Mouse (Mus musculus): ENCODE measurements at regions not wholly inside any gene's neighbourhood (a gene's known extent, or its start where the extent isn't known, plus 50 kb on each side); places are given as distances from the start of the nearest gene placed in this dataset.

DNA sequence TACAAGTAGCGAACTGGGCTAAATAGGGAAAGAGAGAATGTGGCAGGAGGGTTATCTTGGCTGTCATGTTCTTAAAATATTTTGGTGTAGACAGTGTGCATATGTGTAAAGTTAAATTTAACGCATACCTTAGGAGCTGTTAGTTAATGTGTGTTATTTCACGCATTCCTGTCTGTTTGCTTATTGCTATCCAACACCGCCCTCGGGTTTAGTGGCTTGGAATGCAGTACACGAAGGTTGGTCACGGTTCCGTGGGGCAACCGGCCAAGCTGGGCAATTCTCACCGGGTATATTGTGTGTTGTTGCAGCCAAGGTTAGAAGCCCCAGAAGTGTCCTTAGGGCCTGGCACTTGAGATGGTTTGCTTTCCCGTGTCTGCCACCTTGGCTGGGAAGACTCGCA lies 105.6 kb downstream of the Ppp4r2 start:
- WGBS = 88% methylated on average over 12 of the region's 12 CpGs
- Histone ChIP-seq H3K27ac (ENCODE audit: low read depth, low read length) (no peak overlapping the region), H3K4me2 (ENCODE audit: low read depth, low read length, severe bottlenecking) (no peak overlapping the region), H3K4me1 (replicated peaks; ENCODE audit: control insufficient read depth, insufficient read depth, low read length) (no peaks in the 10 kb centered on the region), H3K9ac (ENCODE audit: low read length) (no peak overlapping the region), H3K36me3 (ENCODE audit: control insufficient read depth, insufficient read depth, low read length) (no peaks in the 10 kb centered on the region), H3K9me3 (ENCODE audit: control insufficient read depth, low read length) (no peaks in the 10 kb centered on the region), H3K4me3 (ENCODE audit: low read depth, low read length) (no peak overlapping the region), H3K27me3 (ENCODE audit: control insufficient read depth, insufficient read depth, low read length) (no peaks in the 10 kb centered on the region)
- ATAC-seq (replicated peaks; ENCODE audit: low FRiP score) (no peak), DNase-seq (ENCODE audit: low spot score) (no peak)

DNA sequence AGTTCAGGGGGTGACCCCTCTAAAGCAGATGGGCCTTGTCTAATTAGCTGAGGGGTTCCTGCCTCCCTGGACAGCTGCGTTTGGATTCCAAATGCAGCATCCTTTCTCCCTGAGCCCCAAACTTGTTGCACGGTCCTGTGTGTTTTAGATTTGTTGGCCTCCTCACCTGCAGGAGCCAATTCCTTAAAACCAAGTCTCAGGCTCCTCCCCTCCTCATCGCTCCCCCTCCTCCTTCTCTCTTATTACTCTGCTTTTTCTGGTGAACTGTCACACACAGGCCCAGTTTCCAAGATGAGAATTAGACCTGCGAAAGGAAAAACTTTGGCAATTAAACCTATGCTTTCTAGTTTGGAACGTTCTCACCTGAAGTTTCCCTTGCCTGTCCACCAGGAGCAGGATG lies 106.3 kb downstream of the Ppp4r2 start:
- WGBS = 85% methylated on average over 5 of the region's 5 CpGs
- Histone ChIP-seq H3K27ac (ENCODE audit: low read depth, low read length) (no peak overlapping the region), H3K27me3 (ENCODE audit: control insufficient read depth, insufficient read depth, low read length) (no peaks in the 10 kb centered on the region), H3K4me3 (ENCODE audit: low read depth, low read length) (no peak overlapping the region), H3K4me1 (replicated peaks; ENCODE audit: control insufficient read depth, insufficient read depth, low read length) (no peaks in the 10 kb centered on the region), H3K9me3 (ENCODE audit: control insufficient read depth, low read length) (no peaks in the 10 kb centered on the region), H3K4me2 (ENCODE audit: low read depth, low read length, severe bottlenecking) (no peak overlapping the region), H3K36me3 (ENCODE audit: control insufficient read depth, insufficient read depth, low read length) (no peaks in the 10 kb centered on the region), H3K9ac (ENCODE audit: low read length) (no peak overlapping the region)
- DNase-seq (ENCODE audit: low spot score) = no peak
- no peak for ATAC-seq (replicated peaks; ENCODE audit: low FRiP score)

DNA sequence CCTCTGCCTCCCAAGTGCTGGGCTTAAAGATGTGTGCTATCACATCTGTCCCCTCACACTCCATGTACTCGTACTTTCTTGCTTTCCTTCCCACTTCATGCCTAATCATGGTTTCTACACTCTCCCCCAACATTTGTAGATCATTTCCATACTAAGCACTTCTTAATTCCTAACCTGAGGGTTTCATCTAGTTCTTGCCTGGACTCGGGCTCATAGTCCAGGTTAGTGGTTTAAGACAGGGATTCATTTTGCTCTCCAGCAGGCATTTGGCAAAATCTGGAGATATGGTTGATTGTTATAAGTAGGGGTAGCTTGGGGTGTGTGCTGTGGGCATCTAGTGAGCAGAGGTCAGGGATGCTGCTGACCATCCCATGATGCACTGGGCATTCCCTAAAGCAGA lies 108.3 kb downstream of the Ppp4r2 start:
- Histone ChIP-seq H3K27me3 (ENCODE audit: control insufficient read depth, insufficient read depth, low read length) (no peaks in the 10 kb centered on the region), H3K4me2 (ENCODE audit: low read depth, low read length, severe bottlenecking) (no peak overlapping the region), H3K9ac (ENCODE audit: low read length) (no peak overlapping the region), H3K4me3 (ENCODE audit: low read depth, low read length) (no peak overlapping the region), H3K4me1 (replicated peaks; ENCODE audit: control insufficient read depth, insufficient read depth, low read length) (no peaks in the 10 kb centered on the region), H3K36me3 (ENCODE audit: control insufficient read depth, insufficient read depth, low read length) (no peaks in the 10 kb centered on the region), H3K9me3 (ENCODE audit: control insufficient read depth, low read length) (no peaks in the 10 kb centered on the region), H3K27ac (ENCODE audit: low read depth, low read length) (no peak overlapping the region)
- 83% methylated on average over 2 of the region's 2 CpGs for WGBS
- ATAC-seq (replicated peaks; ENCODE audit: low FRiP score) (no peak), DNase-seq (ENCODE audit: low spot score) (no peak)

GRCm38 (mm10) chr6:100942956-100943355 lies 109.5 kb downstream of the Ppp4r2 start:
- H3K4me1 ChIP-seq (replicated peaks; ENCODE audit: control insufficient read depth, insufficient read depth, low read length) = no peaks in the 10 kb centered on the region
- H3K27ac ChIP-seq (ENCODE audit: low read depth, low read length) = no peak overlapping the region
- no peak overlapping the region for H3K9ac ChIP-seq (ENCODE audit: low read length)
- 95% methylated on average over 6 of the region's 6 CpGs for WGBS
- ATAC-seq (replicated peaks; ENCODE audit: low FRiP score) = no peak
- no peaks in the 10 kb centered on the region for H3K9me3 ChIP-seq (ENCODE audit: control insufficient read depth, low read length)
- no peak overlapping the region for H3K4me2 ChIP-seq (ENCODE audit: low read depth, low read length, severe bottlenecking)
- no peak for DNase-seq (ENCODE audit: low spot score)
- H3K4me3 ChIP-seq (ENCODE audit: low read depth, low read length) = no peak overlapping the region
- H3K27me3 ChIP-seq (ENCODE audit: control insufficient read depth, insufficient read depth, low read length) = no peaks in the 10 kb centered on the region
- no peaks in the 10 kb centered on the region for H3K36me3 ChIP-seq (ENCODE audit: control insufficient read depth, insufficient read depth, low read length)

- no peak overlapping the region for H3K4me2 ChIP-seq (ENCODE audit: low read depth, low read length, severe bottlenecking)
- no peak overlapping the region for H3K9ac ChIP-seq (ENCODE audit: low read length)
- no peaks in the 10 kb centered on the region for H3K4me1 ChIP-seq (replicated peaks; ENCODE audit: control insufficient read depth, insufficient read depth, low read length)
- H3K27ac ChIP-seq (ENCODE audit: low read depth, low read length) = no peak overlapping the region
- no peaks in the 10 kb centered on the region for H3K27me3 ChIP-seq (ENCODE audit: control insufficient read depth, insufficient read depth, low read length)
- no peak for DNase-seq (ENCODE audit: low spot score)
- 76% methylated on average over 2 of the region's 2 CpGs for WGBS
- no peaks in the 10 kb centered on the region for H3K9me3 ChIP-seq (ENCODE audit: control insufficient read depth, low read length)
- no peaks in the 10 kb centered on the region for H3K36me3 ChIP-seq (ENCODE audit: control insufficient read depth, insufficient read depth, low read length)
- ATAC-seq (replicated peaks; ENCODE audit: low FRiP score) = no peak
- H3K4me3 ChIP-seq (ENCODE audit: low read depth, low read length) = no peak overlapping the region
These were observed 112.4 kb downstream of the Ppp4r2 start for GRCm38 (mm10) chr6:100945796-100946195.

- H3K36me3 ChIP-seq (ENCODE audit: control insufficient read depth, insufficient read depth, low read length) = no peaks in the 10 kb centered on the region
- H3K9me3 ChIP-seq (ENCODE audit: control insufficient read depth, low read length) = no peaks in the 10 kb centered on the region
- no peaks in the 10 kb centered on the region for H3K27me3 ChIP-seq (ENCODE audit: control insufficient read depth, insufficient read depth, low read length)
- no peak overlapping the region for H3K4me3 ChIP-seq (ENCODE audit: low read depth, low read length)
- WGBS = 62% methylated on average over 7 of the region's 7 CpGs
- DNase-seq (ENCODE audit: low spot score) (no peak), ATAC-seq (replicated peaks; ENCODE audit: low FRiP score) (no peak)
- H3K4me2 ChIP-seq (ENCODE audit: low read depth, low read length, severe bottlenecking) = no peak overlapping the region
- H3K4me1 ChIP-seq (replicated peaks; ENCODE audit: control insufficient read depth, insufficient read depth, low read length) = no peaks in the 10 kb centered on the region
- H3K27ac ChIP-seq (ENCODE audit: low read depth, low read length) = no peak overlapping the region
- H3K9ac ChIP-seq (ENCODE audit: low read length) = no peak overlapping the region
These were observed 114.9 kb downstream of the Ppp4r2 start for GRCm38 (mm10) chr6:100948340-100948739.

GRCm38 (mm10) chr6:100951646-100952045 lies 118.2 kb downstream of the Ppp4r2 start:
- 94% methylated on average over 5 of the region's 5 CpGs for WGBS
- no peaks in the 10 kb centered on the region for H3K4me1 ChIP-seq (replicated peaks; ENCODE audit: control insufficient read depth, insufficient read depth, low read length)

DNA sequence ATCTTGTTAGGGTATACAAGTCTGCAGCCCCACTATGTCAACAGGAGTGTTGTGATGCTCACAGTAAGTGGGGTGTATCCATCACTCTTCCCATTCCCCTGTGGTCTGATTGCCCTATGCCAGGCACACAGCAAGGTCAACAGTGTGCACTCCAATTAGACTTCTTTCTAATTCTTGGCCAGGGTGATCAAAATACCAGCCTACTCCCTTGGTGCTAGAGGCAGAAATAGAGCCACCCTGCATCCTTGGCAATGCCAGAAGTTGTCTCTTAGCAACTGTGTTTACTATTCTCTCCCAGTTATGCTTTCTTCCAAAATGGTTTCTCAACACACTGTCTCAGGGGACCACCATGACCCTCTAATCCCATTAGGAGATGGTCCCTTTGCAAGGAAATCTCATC lies 119.0 kb downstream of the Ppp4r2 start:
- no peak for ATAC-seq (replicated peaks; ENCODE audit: low FRiP score)

More at GRCm38 (mm10) chr6:100951646-100952045, 118.2 kb downstream of the Ppp4r2 start:
- Histone ChIP-seq H3K27ac (ENCODE audit: low read depth, low read length) (no peak overlapping the region), H3K27me3 (ENCODE audit: control insufficient read depth, insufficient read depth, low read length) (no peaks in the 10 kb centered on the region), H3K36me3 (ENCODE audit: control insufficient read depth, insufficient read depth, low read length) (no peaks in the 10 kb centered on the region), H3K9ac (ENCODE audit: low read length) (no peak overlapping the region), H3K4me3 (ENCODE audit: low read depth, low read length) (no peak overlapping the region), H3K9me3 (ENCODE audit: control insufficient read depth, low read length) (no peaks in the 10 kb centered on the region), H3K4me2 (ENCODE audit: low read depth, low read length, severe bottlenecking) (no peak overlapping the region)
- DNase-seq (ENCODE audit: low spot score) = no peak
- no peak for ATAC-seq (replicated peaks; ENCODE audit: low FRiP score)

DNA sequence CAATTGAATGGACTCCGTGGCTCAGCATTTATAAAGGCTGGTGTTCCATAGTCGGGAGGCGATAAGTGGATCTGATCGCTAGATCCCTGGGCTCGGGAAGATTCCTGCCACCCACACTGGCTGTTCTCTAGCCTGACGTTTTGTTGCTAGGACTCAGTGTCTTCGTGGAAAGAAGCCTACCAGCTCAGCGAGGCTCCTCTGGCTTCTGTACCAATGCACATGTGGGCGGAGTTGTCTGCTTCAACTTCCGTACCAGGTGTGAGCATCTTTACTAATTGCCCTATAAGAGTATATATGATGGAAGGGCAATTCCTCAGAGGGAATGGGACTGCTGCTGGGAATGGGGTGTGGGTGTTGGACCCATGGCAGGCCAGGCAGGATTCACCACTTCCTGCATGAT lies 121.1 kb downstream of the Ppp4r2 start:
- H3K36me3 ChIP-seq (ENCODE audit: control insufficient read depth, insufficient read depth, low read length) = no peaks in the 10 kb centered on the region
- no peaks in the 10 kb centered on the region for H3K9me3 ChIP-seq (ENCODE audit: control insufficient read depth, low read length)
- no peaks in the 10 kb centered on the region for H3K27me3 ChIP-seq (ENCODE audit: control insufficient read depth, insufficient read depth, low read length)
- no peak for DNase-seq (ENCODE audit: low spot score)
- H3K4me2 ChIP-seq (ENCODE audit: low read depth, low read length, severe bottlenecking) = no peak overlapping the region
- H3K4me1 ChIP-seq (replicated peaks; ENCODE audit: control insufficient read depth, insufficient read depth, low read length) = no peaks in the 10 kb centered on the region
- WGBS = 80% methylated on average over 10 of the region's 10 CpGs
- H3K4me3 ChIP-seq (ENCODE audit: low read depth, low read length) = no peak overlapping the region
- no peak overlapping the region for H3K9ac ChIP-seq (ENCODE audit: low read length)
- H3K27ac ChIP-seq (ENCODE audit: low read depth, low read length) = no peak overlapping the region
- ATAC-seq (replicated peaks; ENCODE audit: low FRiP score) = no peak

More for the DNA sequence above, 119.0 kb downstream of the Ppp4r2 start:
- Histone ChIP-seq H3K27me3 (ENCODE audit: control insufficient read depth, insufficient read depth, low read length) (no peaks in the 10 kb centered on the region), H3K4me1 (replicated peaks; ENCODE audit: control insufficient read depth, insufficient read depth, low read length) (no peaks in the 10 kb centered on the region), H3K9ac (ENCODE audit: low read length) (no peak overlapping the region), H3K27ac (ENCODE audit: low read depth, low read length) (no peak overlapping the region), H3K9me3 (ENCODE audit: control insufficient read depth, low read length) (no peaks in the 10 kb centered on the region), H3K36me3 (ENCODE audit: control insufficient read depth, insufficient read depth, low read length) (no peaks in the 10 kb centered on the region), H3K4me3 (ENCODE audit: low read depth, low read length) (no peak overlapping the region), H3K4me2 (ENCODE audit: low read depth, low read length, severe bottlenecking) (no peak overlapping the region)
- no peak for DNase-seq (ENCODE audit: low spot score)

All from forebrain, embryonic 11.5 days (tissue).